Mouse (Mus musculus): ENCODE results near the gene Fam71d. TPM values are rescaled to one million over a fixed set of nuclear protein-coding genes. Genes with fewer than 3 reads are reported as not detected.

Gene Fam71d
- polyA plus RNA-seq (2015; fragmentation: Nextera tagmentation; extraction: Ambion mirVana), result 0.78 TPM in 1 of 2 replicates, not detected in the other

GRCm38 (mm10) chr12:78691325-78691724 lies at the start of gene Fam71d:
Fam71d (plus strand) TSS chr12:78691535.
- no peaks in the 10 kb centered on the region for H3K27me3 ChIP-seq
- no peak within 1 kb of the TSS for H3K27ac ChIP-seq
- no peak within 1 kb of the TSS for H3K9ac ChIP-seq
- H3K9me3 ChIP-seq, result no peaks in the 10 kb centered on the region
- H3K36me3 ChIP-seq, result no peaks in the 10 kb centered on the region
- H3K4me2 ChIP-seq, result no peak within 1 kb of the TSS
- no peak for ATAC-seq (ENCODE audit: low FRiP score)
- WGBS, result 67% methylated on average over 1 of the region's 1 CpGs
- H3K4me3 ChIP-seq, result no peak within 1 kb of the TSS
- H3K4me1 ChIP-seq (replicated peaks), result no peaks in the 10 kb centered on the region

DNA sequence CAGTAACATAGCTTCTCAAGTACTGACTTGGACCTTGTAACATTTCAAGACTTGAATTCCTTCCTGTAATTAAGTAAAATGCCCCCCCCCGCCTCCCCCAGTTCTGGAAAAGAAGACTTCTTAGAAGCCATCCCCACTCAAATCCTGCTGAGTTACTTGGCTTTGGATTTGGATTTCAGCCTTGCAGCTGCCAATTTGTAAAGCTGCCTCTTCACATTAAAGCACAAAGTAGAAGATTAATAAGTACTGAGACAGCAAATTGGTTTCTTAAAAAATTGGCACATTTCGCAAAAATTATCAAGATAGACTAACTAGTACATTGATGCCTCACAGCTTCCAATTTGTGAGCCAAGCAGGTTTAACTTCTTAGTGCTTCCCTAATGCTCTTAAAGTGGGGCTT lies 47.6 kb upstream of the Fam71d start:
- H3K36me3 ChIP-seq, result no peaks in the 10 kb centered on the region
- H3K4me3 ChIP-seq, result no peak overlapping the region
- H3K4me2 ChIP-seq, result no peak overlapping the region
- 81% methylated on average over 2 of the region's 2 CpGs for WGBS
- no peak overlapping the region for H3K27ac ChIP-seq
- H3K9ac ChIP-seq, result no peak overlapping the region
- H3K9me3 ChIP-seq, result no peaks in the 10 kb centered on the region
- H3K4me1 ChIP-seq (replicated peaks), result no peaks in the 10 kb centered on the region
- no peaks in the 10 kb centered on the region for H3K27me3 ChIP-seq
- ATAC-seq (ENCODE audit: low FRiP score), result no peak

GRCm38 (mm10) chr12:78645282-78645681 lies 46.1 kb upstream of the Fam71d start:
- Histone ChIP-seq H3K9ac (no peak overlapping the region), H3K9me3 (no peaks in the 10 kb centered on the region), H3K4me1 (replicated peaks) (no peaks in the 10 kb centered on the region), H3K27me3 (no peaks in the 10 kb centered on the region), H3K27ac (no peak overlapping the region), H3K36me3 (no peaks in the 10 kb centered on the region), H3K4me3 (no peak overlapping the region), H3K4me2 (no peak overlapping the region)
- no peak for ATAC-seq (ENCODE audit: low FRiP score)
- WGBS, result 94% methylated on average over 1 of the region's 1 CpGs

DNA sequence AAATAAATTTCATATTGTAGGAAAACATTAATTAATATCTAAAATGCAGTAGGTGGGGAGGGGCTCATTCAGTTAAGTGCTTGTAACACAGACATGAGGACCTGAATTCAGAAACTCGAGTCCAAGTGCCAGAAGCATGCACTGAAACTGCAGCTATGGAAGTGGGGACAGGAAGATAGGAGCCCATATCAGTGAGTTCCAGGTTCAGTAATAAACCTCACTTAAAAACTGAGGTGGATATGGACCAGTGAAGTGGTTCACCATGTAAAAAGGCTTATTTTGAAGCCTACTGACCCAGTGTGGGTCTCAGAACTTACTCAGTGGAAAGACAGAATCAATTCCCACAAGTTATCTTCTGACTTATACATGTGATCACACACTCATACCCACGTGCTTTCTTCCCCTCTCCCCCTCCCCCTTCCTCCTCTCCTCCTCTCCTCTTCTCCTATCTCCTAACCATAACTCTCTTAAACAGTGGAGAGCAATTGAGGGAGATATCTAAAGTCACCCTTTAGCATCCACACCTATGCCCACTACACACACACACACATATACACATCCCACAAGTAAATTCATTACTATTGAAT lies 31.5 kb upstream of the Fam71d start:
- peaks cover 4% of the 10 kb centered on the region for H3K36me3 ChIP-seq
- no peak overlapping the region for H3K27ac ChIP-seq
- H3K4me2 ChIP-seq, result no peak overlapping the region
- no peaks in the 10 kb centered on the region for H3K4me1 ChIP-seq (replicated peaks)
- H3K27me3 ChIP-seq, result no peaks in the 10 kb centered on the region
- 68% methylated on average over 2 of the region's 2 CpGs for WGBS
- H3K9me3 ChIP-seq, result no peaks in the 10 kb centered on the region
- no peak overlapping the region for H3K9ac ChIP-seq
- H3K4me3 ChIP-seq, result no peak overlapping the region
- ATAC-seq (ENCODE audit: low FRiP score), result no peak

GRCm38 (mm10) chr12:78678101-78678806 lies 13.1 kb upstream of the Fam71d start:
- peaks cover 2% of the 10 kb centered on the region; the same call in 1 of the 2 replicates for H3K36me3 ChIP-seq
- no peak for ATAC-seq (ENCODE audit: low FRiP score)
- H3K4me3 ChIP-seq, result no peak overlapping the region
- no peaks in the 10 kb centered on the region for H3K4me1 ChIP-seq (replicated peaks)
- H3K9ac ChIP-seq, result no peak overlapping the region
- WGBS, result 84% methylated on average over 5 of the region's 5 CpGs
- H3K9me3 ChIP-seq, result no peaks in the 10 kb centered on the region
- no peak overlapping the region for H3K27ac ChIP-seq
- no peak overlapping the region for H3K4me2 ChIP-seq
- no peaks in the 10 kb centered on the region for H3K27me3 ChIP-seq

DNA sequence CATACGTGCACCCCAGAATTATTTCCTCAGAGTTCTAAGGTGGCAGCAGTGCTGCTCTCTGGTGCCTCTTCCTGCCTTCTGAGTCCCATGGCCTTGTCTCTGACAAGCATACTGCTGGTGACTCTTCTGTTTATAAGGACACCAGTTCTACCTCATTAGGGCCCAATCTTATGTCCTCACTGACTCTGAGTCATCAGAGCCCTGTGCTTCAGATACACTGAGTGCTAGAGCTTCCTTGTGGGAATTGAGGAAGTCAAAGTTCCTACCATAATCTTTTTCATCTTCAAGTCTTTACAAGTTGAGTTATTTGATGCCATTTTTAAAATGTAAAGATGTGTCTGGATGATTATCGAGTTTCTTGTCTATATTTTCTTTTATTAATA lies 12.5 kb upstream of the Fam71d start:
- Histone ChIP-seq H3K36me3 (peaks cover 5% of the 10 kb centered on the region; the same call in 1 of the 2 replicates), H3K4me2 (no peak overlapping the region), H3K9me3 (no peaks in the 10 kb centered on the region), H3K4me3 (no peak overlapping the region), H3K27me3 (no peaks in the 10 kb centered on the region), H3K9ac (no peak overlapping the region), H3K4me1 (replicated peaks) (no peaks in the 10 kb centered on the region), H3K27ac (no peak overlapping the region)
- no peak for ATAC-seq (ENCODE audit: low FRiP score)
- 90% methylated on average over 2 of the region's 2 CpGs for WGBS

GRCm38 (mm10) chr12:78681048-78681447 lies 10.3 kb upstream of the Fam71d start:
- Histone ChIP-seq H3K4me1 (replicated peaks) (no peaks in the 10 kb centered on the region), H3K9ac (no peak overlapping the region), H3K9me3 (no peaks in the 10 kb centered on the region), H3K4me2 (no peak overlapping the region), H3K27ac (no peak overlapping the region), H3K27me3 (no peaks in the 10 kb centered on the region), H3K36me3 (peaks cover 5% of the 10 kb centered on the region; the same call in 1 of the 2 replicates), H3K4me3 (no peak overlapping the region)
- no peak for ATAC-seq (ENCODE audit: low FRiP score)
- WGBS, result 93% methylated on average over 2 of the region's 2 CpGs

- H3K9me3 ChIP-seq, result no peaks in the 10 kb centered on the region
- no peak overlapping the region for H3K4me2 ChIP-seq
- no peak overlapping the region for H3K4me3 ChIP-seq
- no peaks in the 10 kb centered on the region for H3K27me3 ChIP-seq
- no peaks in the 10 kb centered on the region for H3K4me1 ChIP-seq (replicated peaks)
- H3K27ac ChIP-seq, result no peak overlapping the region
- H3K36me3 ChIP-seq, result peaks cover 5% of the 10 kb centered on the region; the same call in 1 of the 2 replicates
- ATAC-seq (ENCODE audit: low FRiP score), result no peak
- WGBS, result 85% methylated on average over 4 of the region's 4 CpGs
- H3K9ac ChIP-seq, result no peak overlapping the region
Measured at GRCm38 (mm10) chr12:78682279-78682678, 9.1 kb upstream of the Fam71d start.

GRCm38 (mm10) chr12:78685669-78686215 lies 5.6 kb upstream of the Fam71d start:
- no peaks in the 10 kb centered on the region for H3K4me1 ChIP-seq (replicated peaks)
- no peak overlapping the region for H3K9ac ChIP-seq
- WGBS, result 88% methylated on average over 1 of the region's 1 CpGs
- no peaks in the 10 kb centered on the region for H3K9me3 ChIP-seq
- H3K36me3 ChIP-seq, result peaks cover 2% of the 10 kb centered on the region; the same call in 1 of the 2 replicates
- no peak overlapping the region for H3K4me2 ChIP-seq
- no peaks in the 10 kb centered on the region for H3K27me3 ChIP-seq
- no peak for ATAC-seq (ENCODE audit: low FRiP score)
- H3K4me3 ChIP-seq, result no peak overlapping the region
- H3K27ac ChIP-seq, result no peak overlapping the region

- no peaks in the 10 kb centered on the region for H3K4me1 ChIP-seq (replicated peaks)
- H3K27me3 ChIP-seq, result no peaks in the 10 kb centered on the region
- 90% methylated on average over 5 of the region's 5 CpGs for WGBS
- no peaks in the 10 kb centered on the region for H3K36me3 ChIP-seq
- H3K9ac ChIP-seq, result no peak overlapping the region
- ATAC-seq (ENCODE audit: low FRiP score), result no peak
- H3K4me2 ChIP-seq, result no peak overlapping the region
- H3K27ac ChIP-seq, result no peak overlapping the region
- no peaks in the 10 kb centered on the region for H3K9me3 ChIP-seq
- no peak overlapping the region for H3K4me3 ChIP-seq
Measured at GRCm38 (mm10) chr12:78688876-78689275, 2.5 kb upstream of the Fam71d start.

DNA sequence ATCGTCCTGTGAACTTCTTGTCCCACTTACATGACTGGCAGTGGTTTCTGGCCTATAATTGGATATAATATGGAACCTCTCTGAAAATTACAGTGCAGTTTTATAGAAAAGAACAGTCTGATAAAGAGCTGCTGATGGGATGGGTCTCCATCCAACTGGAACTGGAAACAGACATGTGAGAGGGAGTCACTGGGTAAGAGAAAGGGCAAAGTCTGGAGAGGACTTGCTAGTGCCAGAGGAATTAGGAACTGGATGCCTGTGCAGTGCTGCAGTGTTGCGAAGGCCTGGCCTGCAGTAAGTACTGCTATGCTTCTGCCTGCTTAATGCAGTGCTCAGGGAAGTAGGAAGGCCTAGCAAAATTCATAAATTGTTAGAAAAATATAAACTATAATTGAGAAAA lies 1.9 kb downstream of the Fam71d start:
- Histone ChIP-seq H3K4me2 (no peak overlapping the region), H3K27ac (no peak overlapping the region), H3K9ac (no peak overlapping the region), H3K4me1 (replicated peaks) (no peaks in the 10 kb centered on the region), H3K27me3 (no peaks in the 10 kb centered on the region), H3K36me3 (no peaks in the 10 kb centered on the region), H3K4me3 (no peak overlapping the region), H3K9me3 (no peaks in the 10 kb centered on the region)
- WGBS, result 89% methylated on average over 2 of the region's 2 CpGs
- no peak for ATAC-seq (ENCODE audit: low FRiP score)

GRCm38 (mm10) chr12:78717783-78718182 lies 26.4 kb downstream of the Fam71d start:
- Histone ChIP-seq H3K4me1 (replicated peaks) (no peaks in the 10 kb centered on the region), H3K36me3 (no peaks in the 10 kb centered on the region), H3K27me3 (no peaks in the 10 kb centered on the region), H3K4me2 (no peak overlapping the region), H3K4me3 (no peak overlapping the region), H3K9ac (no peak overlapping the region), H3K27ac (no peak overlapping the region), H3K9me3 (no peaks in the 10 kb centered on the region)
- no peak for ATAC-seq (ENCODE audit: low FRiP score)
- WGBS, result 85% methylated on average over 2 of the region's 2 CpGs

- 65% methylated on average over 4 of the region's 4 CpGs for WGBS
- Histone ChIP-seq H3K27ac (no peak overlapping the region), H3K9me3 (no peaks in the 10 kb centered on the region), H3K4me1 (replicated peaks) (no peaks in the 10 kb centered on the region), H3K9ac (no peak overlapping the region), H3K36me3 (no peaks in the 10 kb centered on the region), H3K4me3 (no peak overlapping the region), H3K4me2 (no peak overlapping the region), H3K27me3 (no peaks in the 10 kb centered on the region)
- ATAC-seq (ENCODE audit: low FRiP score), result no peak
Measured at GRCm38 (mm10) chr12:78727723-78728122, 36.4 kb downstream of the Fam71d start.

All from hindbrain, embryonic 13.5 days (tissue).